Mouse (Mus musculus): ENCODE results near the gene Rhbdf2.
A peak's percentile ranks its signal among the peaks of the same experiment; 100 is the strongest.

Gene Rhbdf2

DNA sequence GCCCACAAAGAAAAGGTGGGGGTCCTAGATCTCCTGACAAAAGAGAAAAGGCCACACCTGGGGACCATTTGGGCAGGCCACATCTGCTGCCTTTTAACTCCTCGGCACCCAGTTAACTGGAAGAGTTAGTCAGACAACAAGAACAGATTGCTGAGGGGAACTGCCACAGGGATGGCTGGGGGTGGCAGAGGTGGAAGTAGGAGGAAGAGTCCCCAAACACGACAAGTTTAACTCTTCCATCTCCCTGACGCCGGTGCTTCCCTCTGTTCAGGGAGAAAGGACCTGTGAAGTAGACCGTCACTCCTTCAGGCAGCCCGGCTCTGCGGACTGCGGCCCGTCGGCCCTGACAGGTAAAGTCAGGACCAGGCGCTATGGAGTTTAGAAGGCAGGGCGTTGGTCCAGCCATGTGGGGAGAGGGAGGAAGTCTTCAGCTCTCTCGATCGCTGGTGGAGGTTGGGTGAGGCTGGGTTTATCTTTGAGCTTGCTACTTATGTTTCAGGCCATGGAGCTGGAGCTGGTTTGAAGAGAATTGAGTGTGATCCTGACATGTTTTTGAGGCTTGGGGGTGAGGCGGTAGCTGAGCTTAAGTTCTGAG, 32.3 kb upstream of the Rhbdf2 start:
- DNase-seq (ENCODE audit: low spot score in 2 of 2), result no peak

DNA sequence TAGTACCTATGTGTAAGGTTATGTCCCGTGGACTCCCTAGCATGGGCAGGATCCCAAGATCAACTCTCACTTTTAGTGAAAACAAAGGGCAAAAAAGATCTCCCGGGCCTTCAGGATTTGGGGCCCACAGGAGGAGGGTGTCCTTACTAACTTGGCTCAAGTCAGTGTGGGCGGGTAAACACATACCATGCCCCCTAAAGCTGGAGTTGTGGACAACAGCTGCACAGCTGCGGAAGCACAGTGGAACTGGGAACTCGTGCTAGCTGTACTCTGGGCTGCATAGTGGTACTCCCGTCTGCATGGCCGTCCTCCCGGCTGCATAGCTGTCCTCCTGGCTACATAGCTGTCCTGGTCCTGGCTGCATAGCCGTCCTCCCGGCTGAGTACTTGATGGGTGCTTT, 31.4 kb upstream of the Rhbdf2 start:
- no peak for DNase-seq (ENCODE audit: low spot score in 2 of 2)

DNA sequence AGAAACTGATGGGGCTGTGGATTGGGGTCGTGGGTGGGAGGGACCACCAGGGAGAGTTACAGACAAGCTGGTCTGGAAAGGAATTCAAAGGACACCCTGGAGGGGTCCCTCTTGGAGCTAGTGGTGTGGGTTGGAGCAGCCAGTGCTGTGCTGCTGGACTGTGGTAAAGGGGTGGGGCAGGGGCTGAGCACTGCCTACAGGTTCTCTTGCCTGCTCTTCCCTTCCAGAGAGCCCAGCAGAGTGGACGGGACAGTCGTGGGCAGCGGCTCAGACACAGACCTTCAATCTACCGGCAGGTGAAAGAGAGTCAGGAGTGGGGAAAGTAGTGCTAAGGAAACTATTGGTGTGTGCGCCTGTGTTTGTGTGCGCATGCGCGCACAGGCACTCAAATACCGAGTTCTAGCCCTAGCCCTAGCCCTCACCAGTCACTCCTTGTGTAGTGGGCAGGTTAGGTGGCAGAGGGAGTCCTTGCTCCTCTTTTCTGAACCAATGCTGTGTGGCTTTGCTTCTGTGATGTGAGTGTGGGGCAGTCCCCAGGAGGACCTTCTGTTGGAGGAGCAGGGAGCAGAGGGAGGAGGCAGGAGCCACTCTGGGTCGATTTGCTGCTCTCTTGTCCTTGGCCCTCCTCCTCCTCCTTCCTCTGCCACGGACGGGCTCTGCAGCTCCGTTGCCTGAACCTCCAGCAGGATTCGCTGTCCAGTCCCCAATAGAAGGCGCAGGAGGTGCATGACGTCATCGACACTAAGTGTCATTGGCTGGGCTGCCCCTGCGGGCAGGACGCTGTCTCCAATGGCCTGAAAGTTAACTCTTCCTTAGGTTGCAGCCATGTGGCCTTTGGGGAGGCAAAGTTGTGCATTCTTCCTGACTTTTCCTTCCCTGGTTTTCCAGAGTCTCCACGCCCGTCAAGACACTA, 30.7 kb upstream of the Rhbdf2 start:
- peak; percentile 83 to 87 for DNase-seq (ENCODE audit: low spot score in 2 of 2)

DNA sequence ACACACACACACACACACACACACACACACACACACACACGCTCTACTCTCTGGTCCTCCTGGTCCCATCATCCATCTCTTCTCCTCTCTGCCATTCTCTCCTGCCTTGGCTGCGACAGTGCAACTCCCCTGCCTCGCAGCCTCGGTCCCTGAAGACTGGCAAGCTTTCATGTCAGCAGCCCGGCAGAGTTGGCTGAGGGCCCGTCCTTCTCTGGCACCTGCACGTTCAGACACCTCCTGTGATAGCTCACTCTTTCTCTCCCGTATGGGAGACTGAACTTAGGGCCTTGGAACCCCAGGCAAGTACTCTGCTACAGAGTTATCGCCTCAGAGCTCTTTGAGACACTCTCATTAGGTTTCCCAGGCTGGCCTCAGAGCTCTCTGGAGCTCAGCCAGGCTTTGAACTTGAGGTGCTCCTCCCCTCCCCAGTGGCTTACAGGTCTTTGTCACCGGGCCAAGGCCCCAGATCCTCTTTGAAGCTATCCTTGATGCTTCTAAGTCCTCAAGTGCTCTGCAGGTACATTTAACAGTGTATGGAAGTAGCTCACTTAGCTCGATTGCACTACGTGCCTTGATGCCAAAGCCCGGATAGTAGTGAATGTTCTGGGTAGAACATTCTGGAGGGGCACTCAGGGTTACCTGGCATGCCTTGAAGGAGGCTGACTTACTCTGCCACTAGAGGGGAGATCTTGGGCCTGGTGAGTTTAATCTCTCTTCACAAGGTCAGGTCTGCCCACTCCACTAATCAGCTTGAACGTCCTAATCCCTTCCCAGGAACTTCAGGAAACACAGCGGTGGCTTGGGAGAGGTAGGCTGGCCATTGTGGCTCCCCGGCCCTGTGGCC, 29.8 kb upstream of the Rhbdf2 start:
- DNase-seq (ENCODE audit: low spot score in 2 of 2), result no peak

DNA sequence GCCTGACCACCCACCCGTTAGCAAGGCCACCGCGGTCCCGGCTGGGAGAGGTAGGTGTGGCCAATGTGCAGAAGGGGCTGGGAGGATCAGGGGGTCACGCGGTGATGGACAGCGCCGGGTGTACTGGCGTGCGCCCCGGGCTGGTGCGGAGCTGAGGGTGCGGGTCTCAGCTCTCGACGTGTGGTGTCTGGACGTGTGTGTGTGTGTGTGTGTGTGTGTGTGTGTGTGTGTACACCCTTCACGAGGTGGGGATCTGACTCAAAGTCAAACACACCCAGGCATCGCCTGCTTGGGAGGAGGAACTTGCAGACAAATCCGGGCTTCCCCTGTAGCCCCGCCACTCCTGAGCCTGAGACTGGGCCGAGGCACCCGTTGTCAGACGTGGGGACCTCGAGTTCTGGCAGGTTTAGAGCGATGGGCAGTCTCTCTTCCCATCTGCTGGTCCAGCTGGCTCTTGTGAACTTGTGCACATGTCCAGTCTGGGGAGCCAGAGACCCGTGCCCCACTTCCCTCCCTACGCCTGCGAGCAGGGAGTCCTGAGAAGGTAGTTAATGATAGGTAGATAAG, 27.5 kb upstream of the Rhbdf2 start, which contains the start of gene Cygb:
Gene Cygb, minus strand, starts transcription at position 59 of the 567 bp plus-strand sequence.
- no peak for DNase-seq (ENCODE audit: low spot score in 2 of 2)

DNA sequence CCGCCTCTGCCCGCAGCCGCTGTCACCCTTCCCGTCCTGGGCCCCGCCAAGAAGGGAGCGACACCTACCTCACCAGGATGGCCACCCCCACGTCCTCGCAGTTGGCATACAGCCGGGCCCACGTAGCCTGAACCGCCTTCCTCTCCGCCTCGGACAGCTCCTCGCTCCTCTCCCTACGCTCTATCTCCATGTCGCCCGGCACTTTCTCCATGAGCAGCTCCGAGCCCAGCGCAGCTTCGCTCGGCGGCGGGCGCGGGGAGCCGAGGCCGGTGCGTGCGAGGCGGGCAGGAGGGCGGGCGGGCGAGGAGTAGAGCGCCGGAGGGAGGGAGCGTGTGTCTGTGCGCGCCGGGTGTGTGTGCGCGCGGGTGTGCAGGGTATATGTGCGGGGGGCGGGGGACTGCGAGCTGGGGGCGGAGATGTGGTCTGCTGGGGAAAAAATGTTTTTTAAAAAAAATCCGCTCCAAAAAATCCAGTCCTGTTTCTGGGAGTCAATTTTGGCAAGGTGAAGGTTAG, 26.9 kb upstream of the Rhbdf2 start:
- DNase-seq (ENCODE audit: low spot score in 2 of 2), result no peak

DNA sequence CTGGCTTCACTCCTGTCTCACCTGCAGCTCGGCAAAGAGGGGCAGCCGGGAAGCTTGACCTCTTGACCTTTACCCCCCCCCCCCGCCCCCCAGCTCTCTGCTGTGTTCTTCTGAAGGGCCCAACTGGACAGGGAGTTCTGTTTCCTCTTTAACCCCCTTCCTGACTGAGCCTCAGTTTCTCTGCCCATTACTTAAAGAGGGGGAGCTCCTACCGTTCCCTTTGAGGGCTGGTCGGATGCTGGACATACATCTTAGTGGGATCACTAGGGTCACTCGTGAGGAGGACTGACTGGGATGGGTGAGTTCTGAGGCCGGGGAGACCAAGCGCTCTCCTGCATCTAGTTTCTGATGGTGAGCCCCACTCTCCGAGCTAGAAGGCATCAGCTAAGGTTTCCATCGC, 26.4 kb upstream of the Rhbdf2 start, which contains the start of gene Prcd:
Gene Prcd, plus strand, starts transcription at position 301 of the 400 bp plus-strand sequence.
- no peak for DNase-seq (ENCODE audit: low spot score in 2 of 2)

DNA sequence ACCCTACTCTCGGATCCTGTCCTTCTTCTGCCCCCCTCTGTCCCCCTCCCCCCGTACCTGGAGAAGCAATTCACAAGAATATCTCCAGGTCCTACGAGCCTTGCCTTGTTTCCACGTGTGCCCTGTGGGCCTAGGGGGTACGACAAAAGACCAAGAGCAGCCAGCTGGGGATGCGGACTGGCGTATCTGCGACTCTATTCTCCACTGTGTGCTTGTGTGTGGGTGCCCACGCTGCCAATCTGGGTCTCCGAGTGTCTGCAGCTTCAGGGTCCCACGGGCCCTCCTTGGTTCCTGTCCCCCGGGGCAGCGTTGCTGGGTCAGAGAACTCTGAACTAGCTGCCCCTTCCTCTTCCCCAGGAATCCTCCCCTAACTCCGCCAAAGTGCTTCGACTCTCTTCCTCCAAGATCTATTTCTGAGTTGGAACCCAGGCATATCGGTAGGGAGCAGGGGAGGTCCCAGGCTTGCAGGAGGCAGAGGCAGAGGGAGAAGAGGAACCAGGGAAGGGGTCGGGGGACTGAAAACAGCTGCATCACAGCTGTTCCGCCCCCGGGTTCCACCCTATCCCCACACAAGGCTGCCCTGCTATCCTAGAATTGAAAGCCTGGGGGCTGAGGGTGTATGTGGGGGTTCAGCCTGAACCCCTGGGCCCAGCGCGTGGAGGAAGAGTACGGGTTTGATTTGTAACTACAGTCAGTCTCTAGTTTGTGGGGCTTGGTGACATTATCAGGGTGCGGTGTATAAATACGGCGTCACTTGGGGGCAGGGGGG, 25.7 kb upstream of the Rhbdf2 start:
- DNase-seq (ENCODE audit: low spot score in 2 of 2), result no peak

DNA sequence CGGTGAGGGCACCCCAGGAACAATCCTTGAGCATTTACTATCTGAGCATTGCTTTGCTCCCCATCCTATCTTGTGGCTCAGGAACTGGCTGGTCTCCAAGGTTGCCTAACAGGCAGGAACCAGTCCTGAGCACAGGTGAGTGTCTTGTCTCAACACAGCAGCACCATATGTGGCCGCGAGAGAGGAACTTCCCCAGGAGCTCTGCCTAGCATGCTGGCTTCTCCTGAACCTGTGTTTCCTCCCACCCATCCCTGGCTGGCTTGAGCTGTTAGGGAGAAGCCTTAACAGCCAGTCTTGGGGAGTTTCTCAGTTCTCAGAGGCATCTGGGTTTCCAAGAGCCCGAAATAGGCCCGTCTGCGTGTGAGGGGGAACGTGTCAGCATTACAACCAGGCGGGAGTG, 24.5 kb upstream of the Rhbdf2 start:
- no peak for DNase-seq (ENCODE audit: low spot score in 2 of 2)

GRCm38 (mm10) chr11:116650811-116651210, 24.0 kb upstream of the Rhbdf2 start:
- no peak for DNase-seq (ENCODE audit: low spot score in 2 of 2)

GRCm38 (mm10) chr11:116649711-116650337, 23.0 kb upstream of the Rhbdf2 start:
- no peak for DNase-seq (ENCODE audit: low spot score in 2 of 2)

- DNase-seq (ENCODE audit: low spot score in 2 of 2), result no peak
These were observed 22.2 kb upstream of the Rhbdf2 start for GRCm38 (mm10) chr11:116648976-116649375.

- no peak for DNase-seq (ENCODE audit: low spot score in 2 of 2)
These were observed 21.5 kb upstream of the Rhbdf2 start for GRCm38 (mm10) chr11:116648213-116648921.

DNA sequence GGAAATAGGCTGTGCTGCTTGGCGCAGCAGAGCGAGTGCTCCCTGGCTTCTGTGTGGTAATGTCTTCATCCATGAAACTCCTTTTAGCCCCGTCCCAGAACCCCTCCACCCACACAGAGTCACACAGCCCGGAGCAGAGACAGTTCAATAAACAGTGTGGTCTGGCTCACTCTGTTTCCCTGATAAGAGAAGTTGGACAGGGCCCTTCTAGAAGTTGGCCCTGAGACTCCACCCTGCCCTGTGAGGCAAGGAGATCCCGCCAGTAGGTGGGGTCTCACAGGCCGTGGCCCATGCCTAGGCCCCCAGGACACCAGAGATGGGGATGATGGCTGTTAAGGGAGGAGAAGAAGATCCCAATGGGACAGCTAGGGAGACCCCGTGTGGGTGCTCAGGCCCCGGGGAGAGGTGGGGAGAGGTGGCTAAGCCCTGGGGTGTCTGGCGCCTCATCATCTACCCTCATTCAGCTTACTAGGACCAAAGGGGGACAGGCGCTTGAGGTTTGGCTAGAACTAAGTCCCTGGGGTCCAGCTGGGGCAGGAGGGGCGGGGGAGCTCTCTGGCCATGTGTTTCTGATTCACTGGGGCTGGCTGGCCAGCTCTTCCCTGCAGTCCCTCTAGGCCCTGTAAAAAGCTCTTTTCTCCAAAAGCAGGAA, 20.6 kb upstream of the Rhbdf2 start:
- no peak for DNase-seq (ENCODE audit: low spot score in 2 of 2)

- DNase-seq (ENCODE audit: low spot score in 2 of 2), result no peak
These were observed 20.0 kb upstream of the Rhbdf2 start for GRCm38 (mm10) chr11:116646771-116647170.

DNA sequence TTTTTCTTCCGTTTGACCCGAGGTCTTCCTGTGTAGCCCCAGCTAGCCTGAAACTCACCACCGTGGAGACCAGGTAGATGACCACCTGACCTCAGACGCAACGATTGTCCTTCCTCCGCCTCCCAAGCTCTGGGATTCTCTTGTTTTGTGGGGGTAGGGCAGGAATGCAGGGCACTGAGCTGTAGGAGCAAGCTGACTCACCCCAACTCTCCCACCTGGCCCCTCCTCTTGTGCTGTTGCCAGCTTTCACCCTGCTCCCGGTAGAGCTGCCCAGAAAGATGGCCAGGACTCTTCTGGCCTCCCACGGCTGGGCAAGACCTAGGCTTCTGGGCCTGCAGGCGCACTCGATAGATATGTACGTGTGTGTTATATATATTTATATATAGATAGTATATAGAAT, 19.3 kb upstream of the Rhbdf2 start:
- DNase-seq (ENCODE audit: low spot score in 2 of 2), result no peak

DNA sequence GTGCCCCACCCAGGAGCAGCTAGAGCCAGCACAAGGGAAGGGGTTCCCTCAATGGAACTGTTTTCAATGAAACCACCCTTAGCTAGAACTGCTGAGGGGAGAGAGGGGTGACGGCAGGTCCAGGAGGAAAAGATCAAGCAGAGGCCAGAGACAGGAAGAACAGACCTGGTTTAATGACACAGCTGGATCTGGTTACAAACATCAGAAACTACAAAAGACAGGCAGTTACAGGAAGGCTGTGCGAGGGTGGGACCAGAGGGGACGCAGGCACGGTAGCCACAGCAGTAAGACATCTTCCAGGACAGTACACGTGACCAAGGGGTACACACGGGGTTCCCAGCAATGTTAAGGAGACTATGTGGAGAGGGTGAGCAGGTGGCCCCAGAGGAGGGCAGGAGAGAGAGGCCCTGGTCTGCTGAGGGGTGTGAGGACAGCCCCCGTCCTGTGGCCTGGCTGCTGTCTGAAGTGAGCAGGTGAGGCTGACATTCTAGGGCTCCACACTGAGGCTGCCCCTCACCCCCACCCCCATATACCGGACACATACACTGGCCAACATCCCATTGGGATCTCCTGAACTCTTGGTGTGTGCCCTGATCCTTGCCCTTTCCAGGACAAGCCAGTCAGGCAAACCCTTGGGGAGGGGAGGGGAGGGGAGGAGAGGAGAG, 18.8 kb upstream of the Rhbdf2 start:
- no peak for DNase-seq (ENCODE audit: low spot score in 2 of 2)

DNA sequence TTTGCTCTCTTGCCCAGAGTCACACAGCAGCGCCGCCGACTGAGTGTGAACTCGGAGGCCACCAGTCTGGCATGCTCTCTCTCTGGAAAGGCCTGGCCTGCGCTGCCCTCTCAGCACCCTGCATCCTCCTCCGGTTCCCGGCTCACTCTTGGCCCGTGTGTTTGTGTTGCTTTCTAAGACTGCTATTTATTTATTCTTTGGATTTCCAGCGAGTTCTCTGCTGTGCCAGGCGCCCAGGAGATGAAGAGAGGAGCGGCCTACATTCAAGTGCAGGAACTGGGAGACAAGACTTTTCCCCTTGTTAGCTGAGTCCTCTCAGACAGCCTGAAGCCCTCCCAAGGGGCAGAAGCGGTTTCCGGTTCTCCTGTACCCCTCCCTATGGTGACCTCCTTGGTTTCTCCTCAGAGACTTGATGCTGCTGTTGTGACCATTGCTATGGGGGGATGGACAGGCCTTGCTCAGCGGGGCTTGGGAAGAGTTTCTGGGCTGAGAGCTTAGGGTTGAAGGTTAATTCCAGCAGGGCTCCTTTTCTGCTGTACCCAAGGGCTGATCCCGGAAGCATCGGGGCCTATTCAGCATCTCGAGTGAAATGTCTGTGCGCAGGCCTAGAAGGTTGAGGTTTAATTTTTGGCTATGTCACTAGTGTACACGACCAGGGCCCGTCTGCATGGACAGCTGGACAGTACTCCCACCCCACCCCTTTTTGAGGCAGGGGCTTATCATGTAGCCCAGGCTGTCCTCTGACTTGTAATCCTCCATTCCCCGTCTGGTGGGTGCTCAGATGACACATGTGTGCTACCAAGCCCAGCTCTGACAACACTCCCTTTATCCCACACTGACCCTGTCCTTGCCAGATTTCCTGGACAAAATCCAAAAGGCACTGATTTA, 17.6 kb upstream of the Rhbdf2 start:
- no peak for DNase-seq (ENCODE audit: low spot score in 2 of 2)
